Mouse (Mus musculus) heart, embryonic 16.5 days (tissue): ENCODE measurements around the gene Smyd2. TPM values are rescaled to one million over a fixed set of nuclear protein-coding genes. Genes with fewer than 3 reads are reported as not detected.

Experiments used
- ATAC-seq: fragments of 200-750 bp; cut with Nextera tagmentation; replicated peaks from 2 replicates; pipeline ENCODE4 v1.8.0; 2017; ENCODE audit warnings: moderate number of reproducible peaks; ENCODE audit not compliant: insufficient read depth, low FRiP score; ENCODE audit errors: extremely low read depth
- H3K27ac ChIP-seq: fragments of 300-500 bp; sonication (generic); 2 replicates; pipeline ENCODE4 v1.5.1; 2014; ENCODE audit warnings: mild to moderate bottlenecking, low read length, control low read depth, moderate library complexity
- H3K27me3 ChIP-seq: fragments of 300-500 bp; sonication (generic); 2 replicates; pipeline ENCODE4 v1.6.1; 2014; ENCODE audit warnings: low read length, mixed read lengths; ENCODE audit not compliant: control insufficient read depth, insufficient read depth
- H3K36me3 ChIP-seq: fragments of 300-500 bp; sonication (generic); 2 replicates; pipeline ENCODE4 v1.6.1; 2014; ENCODE audit not compliant: control insufficient read depth, insufficient read depth
- H3K4me1 ChIP-seq: fragments of 300-500 bp; sonication (generic); 2 replicates; pipeline ENCODE4 v1.6.1; 2014; ENCODE audit warnings: low read length, mixed read lengths; ENCODE audit not compliant: control insufficient read depth, insufficient read depth
- H3K4me2 ChIP-seq: fragments of 300-500 bp; sonication (generic); 2 replicates; pipeline ENCODE4 v1.6.1; 2014; ENCODE audit warnings: low read depth, mild to moderate bottlenecking, control low read depth, low read length
- H3K4me3 ChIP-seq: fragments of 300-500 bp; sonication (generic); 2 replicates; pipeline ENCODE4 v1.5.1; 2014; ENCODE audit warnings: mild to moderate bottlenecking, control low read depth, low read length
- H3K9ac ChIP-seq: fragments of 300-500 bp; sonication (generic); 2 replicates; pipeline ENCODE4 v1.6.1; 2014; ENCODE audit warnings: low read length, control low read depth
- H3K9me3 ChIP-seq: fragments of 300-500 bp; sonication (generic); replicated peaks from 2 replicates; pipeline ENCODE4 v1.6.1; 2016; ENCODE audit warnings: low read length; ENCODE audit not compliant: control insufficient read depth
- WGBS: fragments of 180-500 bp; shearing (Covaris S2); extraction: QIAGEN DNeasy Blood & Tissue Kit; methylation state at CpG from one replicate; pipeline ENCODE4 v1.1.7; 2014; 5-methylcytosine and 5-hydroxymethylcytosine counted together
- polyA plus RNA-seq: library from polyadenylated mRNA; unstranded; fragments of >200 nt; fragmentation: Nextera tagmentation; extraction: Ambion mirVana; gene quantifications from 2 replicates; pipeline ENCODE4 v1.2.1, GENCODE M21; 2015

Smyd2 gene
- polyA plus RNA-seq, 1 experiment from 2014 or later = 244 TPM

GRCm38 (mm10) chr1:189936436-189937105, 14.4 kb upstream of the Smyd2 start:
- Histone ChIP-seq H3K27ac (no peak overlapping the region), H3K36me3 (no peaks in the 10 kb centered on the region), H3K9me3 (no peaks in the 10 kb centered on the region), H3K4me1 (peaks cover 13% of the 10 kb centered on the region), H3K4me2 (no peak overlapping the region), H3K4me3 (no peak overlapping the region), H3K27me3 (no peaks in the 10 kb centered on the region), H3K9ac (no peak overlapping the region)
- 59% methylated on average over 10 of the region's 10 CpGs for WGBS
- ATAC-seq = no peak

DNA sequence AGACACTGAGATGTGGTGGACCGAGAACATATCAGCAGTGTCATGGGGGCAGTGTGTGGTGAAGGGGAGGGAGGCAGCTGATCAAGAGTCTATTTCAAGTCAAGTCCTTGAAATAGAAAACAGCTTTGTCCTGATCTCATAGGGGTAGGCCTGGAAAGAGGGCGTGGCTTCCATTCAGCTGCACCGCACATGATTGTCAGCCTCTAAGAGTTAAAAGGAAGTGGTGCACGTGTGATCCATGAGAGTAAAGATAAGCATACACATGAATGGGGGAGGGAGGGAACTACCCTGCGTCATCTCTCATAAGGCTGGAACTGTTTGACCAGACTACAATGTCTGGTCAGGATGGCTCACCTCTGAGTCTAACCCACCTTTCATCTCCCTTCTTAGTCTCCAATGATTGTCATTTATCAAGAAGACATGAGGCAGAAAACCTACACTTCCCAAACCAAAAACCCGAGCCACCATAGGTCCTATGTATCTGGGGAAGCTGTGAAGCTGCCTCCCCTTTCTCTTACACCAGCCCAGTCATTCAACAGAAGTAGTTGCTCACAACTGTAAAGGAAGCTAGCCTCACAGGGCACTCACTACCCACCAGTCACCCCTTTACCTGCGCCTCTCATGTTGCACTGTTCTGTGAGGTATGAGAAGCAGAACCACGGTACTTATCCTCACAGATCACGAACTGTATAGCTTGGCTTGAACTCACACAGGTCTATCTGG, 11.5 kb upstream of the Smyd2 start:
- peak; percentile 83 for ATAC-seq
- Histone ChIP-seq H3K4me1 (peaks cover 18% of the 10 kb centered on the region), H3K36me3 (no peaks in the 10 kb centered on the region), H3K4me3 (no peak overlapping the region), H3K27me3 (no peaks in the 10 kb centered on the region), H3K27ac (peak overlapping the region; percentile 50), H3K9ac (no peak overlapping the region), H3K9me3 (no peaks in the 10 kb centered on the region), H3K4me2 (no peak overlapping the region)
- WGBS = 42% methylated on average over 9 of the region's 9 CpGs

- 77% methylated on average over 7 of the region's 7 CpGs for WGBS
- Histone ChIP-seq H3K27ac (peak overlapping the region; percentile 50), H3K4me2 (no peak overlapping the region), H3K4me1 (peaks cover 19% of the 10 kb centered on the region), H3K27me3 (no peaks in the 10 kb centered on the region), H3K36me3 (no peaks in the 10 kb centered on the region), H3K4me3 (no peak overlapping the region), H3K9ac (no peak overlapping the region), H3K9me3 (no peaks in the 10 kb centered on the region)
- ATAC-seq = no peak
These were observed 10.8 kb upstream of the Smyd2 start for GRCm38 (mm10) chr1:189932976-189933375.

DNA sequence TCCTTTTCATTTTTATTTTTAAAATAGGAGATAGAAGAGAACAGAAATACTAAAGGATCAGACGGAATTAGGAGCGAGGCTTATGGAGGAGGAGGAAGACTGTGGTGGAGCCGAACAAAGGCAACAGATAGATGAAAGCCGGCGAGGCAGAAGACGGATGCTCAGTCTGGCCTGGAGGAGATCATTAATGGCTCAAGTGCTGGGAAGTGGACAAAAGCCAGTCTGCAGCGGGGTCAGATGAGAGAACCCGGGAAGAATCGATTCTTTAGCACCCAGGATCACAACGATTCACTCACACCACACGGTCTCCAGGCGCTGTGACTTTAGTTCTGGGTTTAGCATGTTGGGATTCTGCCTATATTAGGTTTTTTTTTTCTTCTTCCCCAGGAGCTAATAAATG, 10.0 kb upstream of the Smyd2 start:
- H3K9me3 ChIP-seq = no peaks in the 10 kb centered on the region
- peaks cover 26% of the 10 kb centered on the region for H3K4me1 ChIP-seq
- no peak overlapping the region for H3K4me3 ChIP-seq

GRCm38 (mm10) chr1:189929896-189930295, 7.7 kb upstream of the Smyd2 start:
- H3K4me1 ChIP-seq = peaks cover 42% of the 10 kb centered on the region
- no peak for ATAC-seq
- H3K4me3 ChIP-seq = no peak overlapping the region
- no peak overlapping the region for H3K27ac ChIP-seq
- no peak overlapping the region for H3K9ac ChIP-seq
- H3K4me2 ChIP-seq = no peak overlapping the region
- H3K9me3 ChIP-seq = no peaks in the 10 kb centered on the region
- WGBS = 55% methylated on average over 4 of the region's 4 CpGs
- no peaks in the 10 kb centered on the region for H3K36me3 ChIP-seq
- no peaks in the 10 kb centered on the region for H3K27me3 ChIP-seq

More for the DNA sequence above, 10.0 kb upstream of the Smyd2 start:
- Histone ChIP-seq H3K4me2 (no peak overlapping the region), H3K27ac (no peak overlapping the region), H3K9ac (no peak overlapping the region), H3K27me3 (no peaks in the 10 kb centered on the region), H3K36me3 (no peaks in the 10 kb centered on the region)
- no peak for ATAC-seq
- 91% methylated on average over 12 of the region's 12 CpGs for WGBS

GRCm38 (mm10) chr1:189927644-189928043, 5.5 kb upstream of the Smyd2 start:
- 4% methylated on average over 6 of the region's 6 CpGs for WGBS
- Histone ChIP-seq H3K36me3 (no peaks in the 10 kb centered on the region), H3K9ac (peak overlapping the region; percentile 53), H3K4me2 (peak overlapping the region; percentile 47), H3K27ac (peak overlapping the region; percentile 64; the same call in 1 of the 2 replicates), H3K4me3 (no peak overlapping the region), H3K4me1 (peaks cover 47% of the 10 kb centered on the region), H3K9me3 (no peaks in the 10 kb centered on the region), H3K27me3 (no peaks in the 10 kb centered on the region)
- ATAC-seq = no peak

- Histone ChIP-seq H3K27ac (peak overlapping the region; percentile 99), H3K4me2 (no peak overlapping the region), H3K9ac (0 out of 2 replicates have a peak overlapping the region, but pooled peaks have one; percentile 40), H3K4me3 (no peak overlapping the region), H3K9me3 (no peaks in the 10 kb centered on the region), H3K36me3 (no peaks in the 10 kb centered on the region), H3K27me3 (no peaks in the 10 kb centered on the region), H3K4me1 (peaks cover 50% of the 10 kb centered on the region)
- WGBS = 41% methylated on average over 8 of the region's 8 CpGs
- ATAC-seq = no peak
These were observed 4.1 kb upstream of the Smyd2 start for GRCm38 (mm10) chr1:189926279-189926678.

DNA sequence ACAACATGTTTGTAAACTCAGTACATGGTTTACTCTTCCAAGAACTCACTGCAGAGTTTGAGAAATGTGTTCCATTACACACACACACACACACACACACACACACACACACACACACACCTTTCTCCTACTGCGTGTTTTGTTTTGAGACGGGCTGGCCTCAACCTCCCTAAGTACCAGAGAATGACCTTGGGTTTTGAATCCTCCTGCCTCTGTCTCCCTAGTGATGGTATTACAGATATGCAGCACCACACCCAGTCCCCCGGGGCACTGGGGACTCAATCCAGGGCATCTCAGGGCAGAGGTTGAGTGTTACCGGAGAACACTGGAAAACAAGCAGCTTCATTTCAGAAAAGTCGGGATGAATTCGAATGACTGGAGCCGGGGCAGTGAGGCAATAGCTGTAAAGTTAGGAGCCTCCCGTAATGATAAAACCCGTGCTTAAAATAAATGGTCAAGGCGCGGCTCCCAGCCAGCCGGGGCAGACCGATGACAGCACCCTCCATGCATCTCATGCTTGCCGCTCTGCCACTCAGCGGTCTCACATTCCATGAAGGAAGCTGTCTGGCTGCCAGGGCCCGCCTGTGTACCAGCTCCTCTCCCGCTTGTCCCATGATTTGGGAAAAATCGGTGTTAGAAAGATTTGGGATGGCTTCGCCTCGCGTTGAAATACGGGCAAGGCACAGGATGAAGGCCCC, 1.9 kb upstream of the Smyd2 start:
- Histone ChIP-seq H3K9ac (peak overlapping the region; percentile 69), H3K27me3 (no peaks in the 10 kb centered on the region), H3K4me3 (peak overlapping the region; percentile 26; the same call in 1 of the 2 replicates), H3K9me3 (no peaks in the 10 kb centered on the region), H3K4me1 (peaks cover 55% of the 10 kb centered on the region), H3K4me2 (peak overlapping the region; percentile 53), H3K27ac (peak overlapping the region; percentile 99), H3K36me3 (no peaks in the 10 kb centered on the region)
- WGBS = 32% methylated on average over 22 of the region's 22 CpGs
- ATAC-seq = peak; percentile 79

DNA sequence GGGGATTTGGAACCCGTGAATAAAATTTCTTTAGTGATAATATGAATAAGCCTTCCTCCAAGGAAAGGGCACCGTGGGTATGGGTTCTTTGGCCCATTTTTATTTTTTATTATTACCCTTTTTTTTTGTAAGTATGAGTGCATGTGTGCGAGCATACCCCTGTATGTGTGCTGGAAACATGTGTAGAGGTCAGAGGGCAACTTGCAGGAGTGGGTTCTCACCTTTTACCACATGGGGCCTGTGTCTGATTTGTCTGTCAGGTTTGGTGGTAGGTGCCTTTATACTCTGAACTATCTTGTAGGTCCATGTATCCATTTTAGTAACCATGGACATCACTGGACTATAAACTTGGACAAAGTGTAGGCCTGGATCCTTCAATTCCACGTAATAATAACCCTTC, 994 bp upstream of the Smyd2 start:
- Histone ChIP-seq H3K4me3 (no peak overlapping the region), H3K36me3 (no peaks in the 10 kb centered on the region), H3K4me2 (no peak overlapping the region), H3K4me1 (peaks cover 64% of the 10 kb centered on the region), H3K9me3 (no peaks in the 10 kb centered on the region), H3K27me3 (no peaks in the 10 kb centered on the region), H3K9ac (peak overlapping the region; percentile 96), H3K27ac (peak overlapping the region; percentile 99)
- WGBS = 86% methylated on average over 4 of the region's 4 CpGs
- no peak for ATAC-seq
